Mouse (Mus musculus) C2C12 (cell line): ENCODE results near the gene Strn4.

Source experiments
- CEBPB ChIP-seq: IDR thresholded peaks from one replicate; pipeline ENCODE4 v1.6.1; 2011; ENCODE audit warnings: low read depth, mild to moderate bottlenecking, control low read depth, moderate library complexity
- CTCF ChIP-seq: IDR thresholded peaks from one replicate; pipeline ENCODE4 v1.5.1; 2011; ENCODE audit not compliant: control insufficient read depth, insufficient read depth, insufficient read length
- USF1 ChIP-seq: IDR thresholded peaks from one replicate; pipeline ENCODE4 v1.6.1; 2011; ENCODE audit warnings: low read depth, mild to moderate bottlenecking, control low read depth, moderate library complexity

- TF ChIP-seq CEBPB (no peak), USF1 (no peak), CTCF (no peak)
Measured at GRCm38 (mm10) chr7:16821091-16821490, 5.4 kb downstream of the Strn4 start.
